Mouse (Mus musculus): ENCODE data around the gene Rbms3. TPM values are rescaled to one million over a fixed set of nuclear protein-coding genes. Genes with fewer than 3 reads are reported as not detected.

Rbms3 gene
- total RNA-seq, 2 experiments from 2014 or later: 10.9 to 11.6 TPM

DNA sequence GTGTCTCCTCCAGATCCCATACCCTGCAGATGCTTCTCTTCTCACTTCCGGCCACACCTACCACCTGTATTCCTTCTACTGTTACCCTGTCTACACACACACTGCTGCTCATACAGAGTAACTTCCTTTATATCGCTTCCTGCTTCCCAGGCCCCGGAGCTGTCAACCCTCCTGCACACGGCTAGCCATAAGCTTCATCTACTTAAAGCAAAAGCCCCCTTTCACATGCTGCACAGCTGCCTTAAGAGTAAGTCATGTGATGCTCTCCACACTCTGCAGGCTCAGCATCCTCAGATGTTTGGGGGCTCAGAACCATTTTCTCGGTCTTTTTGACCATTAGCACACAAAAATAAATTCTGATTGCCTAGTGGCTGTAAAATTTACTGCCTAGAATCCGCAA, 503.9 kb downstream of the Rbms3 start:
- DNase-seq: no peak
- intact Hi-C loops (cut with DNase I): no loop called here

DNA sequence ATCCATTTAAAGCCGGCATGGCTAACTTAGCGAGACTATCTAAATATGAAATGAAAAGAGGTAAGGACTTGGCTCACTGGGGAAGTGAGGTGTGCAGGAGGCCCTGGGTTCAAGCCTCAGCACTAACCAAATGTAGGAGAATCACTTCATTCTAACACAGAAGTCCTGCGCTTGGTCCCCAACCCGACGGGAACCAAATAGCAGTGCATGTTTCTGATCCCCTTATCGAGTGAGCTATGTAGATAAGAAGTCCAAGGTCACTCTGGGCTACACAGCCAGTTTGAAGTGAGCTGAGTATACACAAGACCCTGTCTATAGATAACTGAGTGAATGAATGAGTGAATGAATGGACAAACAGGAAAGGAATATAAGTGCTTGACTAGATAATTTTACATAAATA, 508.1 kb downstream of the Rbms3 start:
- intact Hi-C loops (cut with DNase I): no loop called here

DNA sequence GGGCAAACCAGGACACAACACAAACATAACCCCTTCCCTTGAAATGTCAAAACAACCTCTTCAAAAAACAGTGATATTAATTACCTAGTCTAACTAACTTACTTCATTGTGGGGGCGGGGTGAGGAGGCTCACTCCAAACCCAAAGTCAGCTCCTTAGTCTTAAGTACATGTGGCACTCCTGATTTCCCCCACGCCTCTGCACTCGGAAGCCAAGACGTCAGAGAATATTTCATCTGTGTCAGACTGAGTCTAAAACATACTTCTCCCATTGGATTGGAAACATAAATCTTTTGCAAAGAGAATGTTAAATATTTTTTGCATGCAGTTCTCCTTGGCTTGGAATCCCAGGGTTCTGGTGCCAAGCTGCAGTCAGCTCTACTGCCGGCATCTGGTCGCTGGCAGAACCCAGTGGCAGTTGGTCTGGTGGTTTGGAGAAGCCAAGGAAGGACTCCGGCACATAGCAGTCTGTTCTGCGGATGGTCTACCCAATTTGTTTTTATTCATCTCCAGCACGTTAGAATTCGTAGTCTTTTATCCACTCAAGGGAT, 512.5 kb downstream of the Rbms3 start:
- intact Hi-C loops (cut with DNase I): no loop called here
- no peak for DNase-seq

More for the DNA sequence above, 508.1 kb downstream of the Rbms3 start:
- DNase-seq: no peak

DNA sequence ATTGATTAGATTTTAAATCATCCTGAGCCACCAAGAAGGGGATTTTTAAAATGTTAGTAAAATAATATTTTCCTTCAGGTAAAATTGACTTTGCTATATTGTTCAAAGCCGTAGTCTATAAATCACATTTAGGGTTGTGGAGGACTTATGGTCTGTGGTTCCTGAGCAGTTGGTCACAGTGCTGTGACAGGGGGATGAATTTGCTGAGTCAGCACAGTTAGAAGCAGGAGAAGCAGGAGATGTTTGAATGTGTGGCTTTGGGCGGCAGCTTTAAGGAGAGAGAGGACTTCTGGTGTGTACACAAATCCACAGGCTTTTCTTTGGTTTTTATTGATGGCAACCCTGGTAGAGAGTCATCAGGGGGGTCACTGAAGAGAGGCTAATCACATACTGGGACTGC, 514.1 kb downstream of the Rbms3 start:
- intact Hi-C loops (cut with DNase I): no loop called here
- no peak for DNase-seq

DNA sequence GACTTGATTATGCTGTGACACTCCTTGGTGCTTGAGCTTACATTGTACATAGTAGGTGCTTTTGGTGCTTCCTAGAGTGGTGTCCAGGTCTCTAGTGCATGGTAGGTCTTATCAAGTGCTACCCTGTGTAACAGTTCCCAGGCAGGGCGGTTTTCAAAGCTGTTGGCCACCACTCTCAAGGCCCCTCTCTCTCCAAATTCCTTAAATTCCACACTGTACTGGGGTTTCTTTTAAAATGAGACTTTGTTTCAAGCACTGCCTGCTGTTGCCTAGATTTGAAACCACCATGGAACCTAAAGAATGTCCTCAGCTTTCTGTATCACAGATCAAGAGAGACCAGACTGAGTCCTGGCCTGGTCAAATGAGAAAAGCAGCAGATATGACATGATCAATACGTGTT, 516.1 kb downstream of the Rbms3 start:
- DNase-seq: no peak
- intact Hi-C loops (cut with DNase I): no loop called here

DNA sequence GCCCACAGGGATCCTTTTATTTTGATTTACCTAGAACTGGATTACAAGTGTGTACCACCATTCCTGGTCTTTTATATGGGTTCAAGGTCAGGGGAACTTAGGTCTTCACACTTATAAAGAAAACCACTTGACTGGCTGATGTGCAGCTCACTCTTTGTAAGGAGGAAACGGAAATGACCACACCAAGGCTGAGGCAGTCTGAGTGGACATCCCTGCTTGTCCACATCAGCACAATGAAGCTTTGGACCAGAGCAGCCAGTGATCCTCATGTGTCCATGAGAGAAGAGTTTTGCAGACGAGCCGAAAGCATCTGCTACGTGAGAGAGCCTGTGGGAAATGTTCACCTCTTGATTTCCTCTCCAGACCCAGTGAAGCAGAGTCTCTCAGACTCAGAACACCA, 521.8 kb downstream of the Rbms3 start:
- no peak for DNase-seq
- intact Hi-C loops (cut with DNase I): no loop called here

DNA sequence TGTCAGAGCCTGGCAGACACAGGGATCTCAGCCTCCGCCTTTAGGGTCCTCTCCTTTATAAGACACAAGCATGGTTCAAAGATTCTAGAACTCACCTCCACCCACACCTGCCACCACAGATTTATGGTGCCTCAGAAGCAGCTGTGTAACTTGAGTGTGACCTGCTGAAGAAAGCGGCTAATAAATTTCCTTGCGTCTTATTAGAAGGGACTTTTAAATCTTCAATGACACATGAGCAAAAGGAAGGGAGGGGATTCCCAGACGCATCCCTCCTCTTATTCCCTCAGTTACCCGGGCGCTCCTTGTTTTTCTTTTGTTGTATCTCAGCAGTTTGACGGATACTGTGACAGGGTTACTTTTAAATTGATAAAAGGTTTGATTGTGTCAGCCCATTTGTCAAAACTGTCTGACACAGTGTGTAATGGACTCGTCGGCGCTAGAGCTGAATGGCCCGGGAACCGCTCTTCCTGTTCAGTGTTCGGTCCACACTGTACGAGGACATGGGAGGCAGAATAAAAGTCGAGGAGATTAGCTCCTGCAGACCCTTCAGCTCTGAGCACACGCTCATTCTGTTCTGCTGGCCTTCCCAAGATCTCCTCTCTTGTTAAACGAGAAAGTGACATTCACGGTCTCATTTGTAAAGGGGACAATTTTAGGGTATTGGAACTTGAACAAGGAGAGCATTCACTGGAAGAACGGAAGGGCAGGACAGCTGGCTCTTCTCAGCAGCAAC, 527.3 kb downstream of the Rbms3 start:
- no peak for DNase-seq
- intact Hi-C loops (cut with DNase I): no loop called here

DNA sequence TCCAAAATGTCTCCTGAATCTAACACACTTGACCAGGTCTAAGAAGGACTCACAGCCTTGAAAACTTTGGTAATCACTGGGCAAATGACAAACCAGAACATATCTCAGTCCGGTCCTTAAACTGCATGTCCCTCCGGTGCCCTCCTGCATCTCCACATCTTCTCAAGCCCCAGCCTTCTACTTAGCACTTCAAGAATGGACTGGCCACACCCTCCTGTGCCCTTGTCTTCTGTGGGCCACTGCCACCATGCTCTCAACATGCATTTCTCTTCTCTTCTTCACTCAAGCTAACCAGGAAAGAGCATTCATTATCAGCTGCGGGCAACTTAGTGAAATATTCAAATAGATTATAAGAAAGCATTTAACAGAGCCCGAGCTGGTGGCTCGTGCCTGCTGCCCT, 529.5 kb downstream of the Rbms3 start:
- DNase-seq: no peak
- intact Hi-C loops (cut with DNase I): no loop called here

DNA sequence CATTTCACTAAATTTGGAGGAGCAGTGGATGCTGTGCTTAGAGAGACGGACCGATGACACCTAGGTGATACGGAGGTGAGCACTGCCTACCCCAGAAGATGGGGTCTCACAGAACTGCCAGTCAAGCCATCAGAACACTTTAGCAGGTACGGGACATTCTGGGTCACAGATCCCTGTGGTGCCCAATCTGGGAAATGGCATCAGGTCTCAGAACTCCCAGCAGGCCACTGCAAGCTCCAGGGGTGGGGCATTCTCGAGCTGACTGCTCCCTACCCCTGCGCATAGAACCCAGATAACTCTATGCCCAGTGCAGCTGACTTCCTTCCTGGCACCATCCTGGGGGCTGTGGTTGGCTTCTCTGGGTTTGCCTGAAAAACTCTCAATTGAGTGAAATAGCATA, 536.2 kb downstream of the Rbms3 start:
- no peak for DNase-seq
- intact Hi-C loops (cut with DNase I): no loop called here

DNA sequence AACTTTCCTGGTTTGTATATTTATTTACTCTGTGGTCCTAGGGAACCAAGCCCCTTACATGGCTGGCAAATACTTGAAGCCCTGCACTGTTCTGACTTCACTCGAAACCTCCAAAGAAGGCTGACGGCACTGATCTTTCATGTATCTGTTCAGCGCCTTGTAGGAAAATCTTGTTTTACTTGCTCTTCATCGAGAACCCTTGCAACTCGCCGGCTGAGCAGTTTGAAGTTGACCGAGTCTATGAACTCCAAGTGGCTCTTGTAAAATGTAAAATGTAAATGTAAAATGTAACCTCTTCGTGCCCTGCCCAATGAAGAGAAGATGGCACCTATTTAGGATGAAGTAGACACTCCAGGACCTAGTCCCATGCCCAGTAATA, 537.5 kb downstream of the Rbms3 start:
- no peak for DNase-seq
- intact Hi-C loops (cut with DNase I): no loop called here

DNA sequence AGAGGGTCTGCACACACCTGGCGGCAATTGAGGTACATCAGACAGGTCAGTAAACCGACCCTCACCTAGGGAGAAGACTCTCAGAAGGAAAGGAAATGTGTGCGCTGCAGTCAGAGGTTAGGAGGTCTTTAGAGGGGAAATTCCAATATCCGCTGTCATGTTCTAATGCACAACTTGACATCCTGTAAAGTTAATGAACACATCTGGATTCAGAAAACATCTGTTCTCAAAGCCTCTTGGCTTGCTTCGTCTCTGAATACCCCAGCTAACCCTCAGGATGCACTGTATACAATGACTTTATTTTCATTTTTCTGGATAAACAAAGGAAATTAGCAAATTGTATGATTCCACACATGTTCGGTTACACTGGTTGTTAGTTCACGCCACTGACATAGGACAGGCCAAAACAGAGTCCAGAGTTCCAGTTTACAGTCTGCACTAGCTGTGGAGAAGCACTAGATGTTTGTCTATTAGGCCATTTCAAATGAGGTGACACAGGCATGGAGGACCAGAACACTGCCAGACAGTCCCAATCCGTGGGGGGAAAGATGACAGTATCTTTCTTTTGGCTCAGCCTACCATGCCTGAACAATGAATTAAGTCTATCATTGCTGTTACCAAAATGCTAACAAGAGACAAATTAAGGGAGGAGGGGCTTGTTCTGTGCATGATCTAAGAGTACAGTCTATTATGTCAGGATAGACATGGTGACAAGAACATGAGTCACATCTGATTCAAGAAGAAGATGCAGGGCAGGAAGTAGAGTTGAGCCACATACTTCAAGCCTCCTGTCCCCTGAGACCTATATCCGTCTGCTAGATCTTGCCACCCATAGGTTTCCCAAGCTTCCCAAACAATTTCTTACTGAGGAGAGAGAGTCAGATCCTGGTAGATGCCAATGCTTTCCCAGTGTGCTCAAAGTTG, 538.2 kb downstream of the Rbms3 start:
- DNase-seq: no peak
- intact Hi-C loops (cut with DNase I): no loop called here

DNA sequence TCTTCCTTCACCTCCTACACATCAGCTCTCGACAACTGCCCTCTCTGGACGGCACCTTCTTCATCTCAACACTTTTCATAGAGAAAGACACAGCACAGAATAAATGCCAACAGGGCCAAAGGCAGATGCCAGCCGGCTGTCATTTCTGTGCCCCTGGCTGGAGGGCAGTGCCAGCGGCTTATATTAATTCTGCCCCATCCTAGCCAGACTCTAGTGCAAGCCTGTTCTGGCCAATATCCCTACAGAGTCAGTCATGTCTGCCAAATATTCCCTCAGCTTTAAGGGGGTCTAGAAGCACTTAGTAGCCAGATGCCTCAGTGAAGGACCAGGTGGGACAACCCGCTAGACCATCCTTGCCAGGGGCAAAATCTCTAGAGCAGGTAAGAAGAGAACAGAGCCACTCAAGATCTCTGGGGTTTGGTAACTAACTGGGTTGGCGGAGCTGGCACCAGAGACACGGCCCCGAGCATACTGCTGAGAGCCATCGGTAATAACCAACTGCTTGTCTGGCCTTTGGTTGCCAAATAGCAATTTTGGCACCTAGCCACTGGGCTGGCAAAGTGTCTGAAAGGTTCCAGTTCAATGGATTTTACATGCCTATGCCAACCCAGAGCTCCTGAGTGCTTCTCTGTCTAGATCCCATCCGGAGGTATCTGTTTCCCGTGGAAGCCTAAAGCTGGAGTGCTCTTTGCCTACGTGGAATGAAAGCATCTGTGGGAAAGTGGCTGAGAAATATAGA, 540.1 kb downstream of the Rbms3 start:
- no peak for DNase-seq
- intact Hi-C loops (cut with DNase I): no loop called here

DNA sequence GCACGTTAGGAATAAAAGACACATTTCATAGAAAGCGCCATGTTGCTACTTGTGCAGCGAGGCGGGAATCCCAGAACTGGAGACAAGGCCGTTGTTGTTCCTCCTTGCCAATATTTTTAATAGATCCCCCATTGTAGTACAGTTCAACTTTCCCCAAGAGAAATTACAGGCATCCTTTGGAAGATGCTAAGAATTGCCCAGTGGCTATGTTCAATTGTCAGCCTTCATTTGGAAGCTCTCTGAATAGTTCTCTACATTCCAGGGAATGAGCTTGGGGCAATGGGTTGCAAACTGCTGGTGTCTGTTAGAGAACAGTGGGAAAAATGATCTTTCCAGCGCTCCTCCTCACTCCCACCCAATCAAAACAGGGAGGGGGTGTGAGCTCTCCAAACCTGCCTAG, 541.4 kb downstream of the Rbms3 start:
- intact Hi-C loops (cut with DNase I): no loop called here
- DNase-seq: no peak

DNA sequence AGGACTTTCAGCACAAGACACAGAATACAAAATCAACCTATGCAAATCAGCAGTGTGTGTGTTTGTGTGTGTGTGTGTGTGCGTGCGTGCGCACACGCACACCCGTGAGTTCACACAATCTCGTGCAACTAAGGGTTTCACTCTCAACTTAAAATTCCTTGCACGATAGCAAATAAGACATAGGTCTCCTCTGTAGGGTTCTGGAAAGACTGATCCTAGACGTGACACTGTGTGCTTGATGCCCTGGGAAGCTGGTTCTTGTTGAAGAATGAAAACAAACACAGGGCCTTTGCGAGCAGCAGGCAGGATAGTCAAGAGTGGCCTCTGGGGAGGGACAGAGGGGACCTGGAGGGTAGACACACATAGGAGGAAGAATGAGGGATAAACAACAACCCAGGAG, 544.0 kb downstream of the Rbms3 start:
- intact Hi-C loops (cut with DNase I): no loop called here
- no peak for DNase-seq

DNA sequence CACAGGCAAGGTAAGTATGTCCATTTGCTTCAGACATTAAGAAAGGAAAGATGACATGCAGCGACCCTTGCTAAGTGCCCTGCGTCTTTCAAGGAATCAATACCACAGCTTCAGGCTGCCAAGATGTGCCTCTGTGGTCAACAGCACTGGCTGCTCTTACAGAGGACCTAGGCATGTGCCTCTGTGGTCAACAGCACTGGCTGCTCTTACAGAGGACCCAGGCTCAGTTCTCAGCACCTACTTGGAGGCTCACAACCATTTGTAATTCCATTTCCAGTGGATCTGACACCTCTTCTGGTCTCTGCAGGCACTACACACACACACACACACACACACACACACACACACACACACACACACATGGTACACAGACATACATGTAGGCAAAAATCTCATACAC, 545.2 kb downstream of the Rbms3 start:
- no peak for DNase-seq
- intact Hi-C loops (cut with DNase I): no loop called here

DNA sequence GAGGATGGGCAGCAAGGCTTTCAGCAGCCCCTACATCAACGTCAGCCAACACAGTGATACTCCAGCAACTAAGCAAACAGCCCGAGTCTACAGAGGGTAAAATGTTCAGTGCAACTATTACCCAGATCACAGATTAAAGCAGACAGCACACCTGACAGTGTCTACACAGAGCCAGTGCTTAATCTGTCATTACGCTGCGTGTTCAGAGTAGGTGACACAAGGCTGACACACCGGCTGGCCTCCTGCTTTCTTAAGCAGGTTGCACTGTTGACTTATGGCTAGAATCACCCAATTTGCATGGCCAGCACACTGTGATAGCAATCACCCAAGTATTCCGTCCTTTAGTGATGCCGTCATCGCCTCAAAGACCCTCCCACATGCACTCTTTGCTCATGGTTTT, 550.2 kb downstream of the Rbms3 start:
- DNase-seq: no peak
- intact Hi-C loops (cut with DNase I): no loop called here

DNA sequence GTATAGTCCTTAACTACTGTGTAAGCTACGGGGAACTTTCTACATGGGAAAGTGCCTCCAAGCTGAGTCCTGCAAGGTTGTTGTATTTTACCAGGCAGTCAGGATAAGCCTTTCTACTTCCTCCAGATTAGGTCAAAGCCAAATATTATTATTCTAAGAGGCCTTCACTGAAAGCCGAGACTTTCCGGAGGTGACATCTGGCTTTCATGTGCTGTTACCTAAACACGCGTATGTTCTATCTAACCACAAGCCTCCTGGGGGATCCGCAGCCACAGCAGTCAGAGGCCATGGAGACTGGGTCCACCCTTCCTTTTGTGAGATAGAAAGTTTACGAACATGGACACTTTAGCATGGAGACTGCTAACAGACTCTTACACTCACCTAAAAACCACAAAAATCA, 552.2 kb downstream of the Rbms3 start:
- intact Hi-C loops (cut with DNase I): no loop called here
- DNase-seq: no peak

DNA sequence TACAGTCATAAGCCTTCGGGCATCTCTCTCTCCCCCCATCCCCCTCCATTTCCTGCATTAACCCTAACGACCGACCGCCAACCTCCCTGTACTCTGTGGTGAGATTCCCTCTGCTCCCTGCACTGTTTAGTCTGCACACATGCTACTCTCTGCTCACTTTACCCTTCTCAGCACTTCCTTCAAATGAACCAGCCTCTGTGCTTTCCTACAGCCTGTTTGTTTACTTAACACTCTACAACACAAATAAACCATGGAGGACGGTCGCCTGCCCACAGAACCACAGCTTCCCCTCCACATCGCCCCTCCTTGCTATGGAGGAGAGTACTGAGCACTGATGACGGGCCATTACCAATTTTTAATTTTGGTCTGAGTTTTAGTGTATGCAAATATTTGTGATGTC, 552.9 kb downstream of the Rbms3 start:
- DNase-seq: no peak
- intact Hi-C loops (cut with DNase I): no loop called here

DNA sequence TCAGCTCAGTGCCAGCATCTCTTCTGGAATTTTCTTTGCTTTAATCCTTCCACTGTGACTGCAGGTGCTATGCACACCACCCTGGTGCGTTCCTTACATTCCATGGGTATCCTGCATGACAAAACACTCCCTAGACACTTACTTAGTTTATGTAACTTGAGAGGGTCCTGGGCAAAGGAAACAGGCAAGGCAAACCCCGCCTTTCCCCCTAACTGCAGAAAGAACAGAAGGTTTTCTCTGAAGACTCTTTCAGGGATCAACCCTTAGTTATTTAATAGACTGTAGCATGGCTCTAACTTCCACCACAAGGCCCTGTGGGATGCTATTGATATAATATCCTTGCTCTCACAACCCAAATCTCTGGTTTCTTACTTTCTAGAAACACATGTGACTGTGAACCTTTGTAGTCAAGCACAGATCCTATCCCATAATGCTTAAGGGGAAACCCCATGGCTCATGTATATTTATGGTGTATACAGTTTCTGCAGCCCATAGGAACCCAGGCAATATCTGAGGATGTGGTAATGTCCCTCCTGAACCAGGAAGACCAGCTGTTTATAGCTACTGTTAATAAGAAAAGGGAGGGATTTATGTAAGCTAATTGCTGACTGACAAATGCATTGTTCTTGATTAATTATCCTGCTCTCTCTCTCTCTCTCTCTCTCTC, 557.1 kb downstream of the Rbms3 start:
- DNase-seq: no peak
- intact Hi-C loops (cut with DNase I): no loop called here

DNA sequence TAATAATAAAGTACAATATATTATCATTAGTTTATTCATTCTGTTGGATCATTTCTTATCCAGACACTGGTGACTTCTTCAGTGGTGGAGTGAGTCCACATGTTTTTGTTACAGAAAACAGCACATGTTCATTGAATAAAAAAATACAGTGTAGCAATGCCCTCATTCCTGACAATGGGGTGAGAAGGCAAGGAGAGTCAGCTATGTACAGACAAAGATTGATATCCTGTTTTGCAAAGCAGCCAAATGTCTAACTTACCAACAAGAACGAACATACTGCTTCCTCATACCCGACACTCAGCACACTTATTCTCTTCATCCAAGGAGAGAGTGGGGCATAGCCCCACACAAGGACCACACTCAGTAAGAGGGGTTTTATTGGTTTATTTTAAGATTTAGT, 559.1 kb downstream of the Rbms3 start:
- intact Hi-C loops (cut with DNase I): no loop called here
- no peak for DNase-seq

DNA sequence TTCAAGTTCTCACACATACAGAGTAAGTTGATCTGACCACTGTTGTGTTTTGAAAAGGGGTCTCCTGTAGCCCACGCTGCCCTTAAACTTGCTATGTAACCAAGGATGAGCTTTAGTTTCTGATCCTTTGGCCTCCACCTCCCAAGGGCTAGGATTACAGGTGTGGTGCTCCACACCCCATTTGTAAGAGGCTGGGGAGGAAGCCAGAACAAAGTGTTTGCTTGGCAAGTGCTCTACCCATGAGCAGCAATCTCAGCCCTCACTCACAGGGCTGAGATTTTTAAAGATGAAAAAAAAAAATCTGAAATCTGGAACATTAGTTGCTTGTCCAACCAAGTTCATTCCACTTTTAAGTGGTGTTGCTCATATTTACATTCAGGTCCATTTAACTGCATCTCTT, 560.5 kb downstream of the Rbms3 start:
- DNase-seq: no peak
- intact Hi-C loops (cut with DNase I): no loop called here
